Mouse (Mus musculus) kidney, adult 2 months (tissue): ENCODE measurements around the gene Fcgbp. TPM values are rescaled to one million over a fixed set of nuclear protein-coding genes. Genes with fewer than 3 reads are reported as not detected.

ENCODE experiments used
- DNase-seq: peaks from one replicate; pipeline ENCODE4 v3.0.0; 2021
- H3K27ac ChIP-seq: fragments of 200-500 bp; 2 replicates; pipeline ENCODE4 v1.5.1; 2012; ENCODE audit warnings: low read depth, low read length, control low read depth, inconsistent platforms; ENCODE audit not compliant: insufficient read depth
- H3K27me3 ChIP-seq: fragments of 200-500 bp; replicated peaks from 2 replicates; pipeline ENCODE4 v1.6.1; 2012; ENCODE audit warnings: mild to moderate bottlenecking, moderate library complexity, low read length, inconsistent platforms; ENCODE audit not compliant: control insufficient read depth, insufficient read depth
- H3K36me3 ChIP-seq: fragments of 200-500 bp; 2 replicates; pipeline ENCODE4 v1.6.1; 2012; ENCODE audit warnings: mild to moderate bottlenecking, moderate library complexity, low read length, inconsistent platforms; ENCODE audit not compliant: control insufficient read depth, insufficient read depth
- H3K4me1 ChIP-seq: fragments of 200-500 bp; 2 replicates; pipeline ENCODE4 v1.6.1; 2011; ENCODE audit warnings: low read length; ENCODE audit not compliant: control insufficient read depth, insufficient read depth
- H3K4me3 ChIP-seq: fragments of 200-500 bp; 2 replicates; pipeline ENCODE4 v1.5.1; 2011; ENCODE audit warnings: mild to moderate bottlenecking, low read depth, low read length, control low read depth; ENCODE audit not compliant: insufficient read depth
- CTCF ChIP-seq: fragments of 200-500 bp; conservative IDR thresholded peaks from 2 replicates; pipeline ENCODE4 v1.5.1; 2011; ENCODE audit warnings: low read depth, mild to moderate bottlenecking, control low read depth, low read length, moderate library complexity, mixed read lengths; ENCODE audit not compliant: insufficient read depth, insufficient read length
- POLR2A ChIP-seq: fragments of 200-500 bp; IDR thresholded peaks from one replicate; pipeline ENCODE4 v1.6.1; 2011; ENCODE audit warnings: low read depth, low read length, control low read depth
- WGBS: fragments of 180-500 bp; shearing (Covaris S2); methylation state at CpG from one replicate; pipeline ENCODE4 v1.1.7; 2018; 5-methylcytosine and 5-hydroxymethylcytosine counted together
- polyA plus RNA-seq: library from polyadenylated mRNA; depleted of rRNA; stranded (reverse); fragments of >200 nt; gene quantifications from 2 replicates; pipeline ENCODE4 v1.2.3, GENCODE M21; 2012; rRNA removed

Gene Fcgbp
- polyA plus RNA-seq, 1 experiment = 7.7 TPM

DNA sequence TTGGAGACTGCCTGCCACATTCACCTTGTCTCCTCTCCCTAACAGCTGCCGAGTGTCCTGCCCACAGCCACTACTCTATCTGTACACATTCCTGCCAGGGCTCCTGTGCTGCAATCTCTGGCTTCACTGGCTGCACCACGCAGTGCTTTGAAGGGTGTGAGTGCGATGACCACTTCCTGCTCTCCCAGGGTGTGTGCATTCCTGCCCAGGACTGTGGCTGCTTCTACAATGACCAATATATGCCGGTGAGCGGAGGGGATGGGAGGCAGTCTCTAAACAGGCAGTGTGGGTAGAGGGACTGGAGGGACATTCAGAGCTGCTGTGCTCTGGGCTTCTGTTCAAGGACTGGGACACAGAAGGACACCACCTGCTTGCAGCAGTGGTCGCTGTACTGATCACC is 88.3 kb downstream of the Fcgbp start:
- no peaks in the 10 kb centered on the region for H3K36me3 ChIP-seq
- H3K27me3 ChIP-seq = no peaks in the 10 kb centered on the region
- no peak overlapping the region for H3K4me3 ChIP-seq
- H3K4me1 ChIP-seq = no peaks in the 10 kb centered on the region
- WGBS = 40% methylated on average over 6 of the region's 6 CpGs
- TF ChIP-seq CTCF (no peak), POLR2A (no peak)
- H3K27ac ChIP-seq = no peak overlapping the region
- DNase-seq = no peak

DNA sequence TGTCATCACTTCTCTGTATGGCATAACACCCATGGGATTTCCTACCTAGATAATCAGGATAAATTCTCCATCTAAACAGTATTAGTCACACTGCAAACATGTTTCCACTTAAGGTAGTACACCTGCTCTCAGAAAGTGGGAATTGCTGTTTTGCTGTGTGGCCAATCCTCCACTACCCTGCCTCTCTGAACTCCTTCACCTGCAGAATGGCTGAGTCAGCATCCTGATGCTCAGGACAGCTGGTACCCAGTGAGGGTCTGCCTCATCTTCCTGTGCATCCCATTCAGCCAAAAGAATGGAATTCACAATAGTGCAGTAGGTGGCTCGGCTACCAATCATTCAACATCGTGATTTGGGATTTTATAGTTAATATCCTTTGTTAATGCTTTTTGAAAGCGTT is 88.9 kb downstream of the Fcgbp start:
- Histone ChIP-seq H3K4me3 (no peak overlapping the region), H3K4me1 (no peaks in the 10 kb centered on the region), H3K36me3 (no peaks in the 10 kb centered on the region), H3K27me3 (no peaks in the 10 kb centered on the region), H3K27ac (no peak overlapping the region)
- TF ChIP-seq CTCF (no peak), POLR2A (no peak)
- no peak for DNase-seq
- 79% methylated on average over 3 of the region's 3 CpGs for WGBS

DNA sequence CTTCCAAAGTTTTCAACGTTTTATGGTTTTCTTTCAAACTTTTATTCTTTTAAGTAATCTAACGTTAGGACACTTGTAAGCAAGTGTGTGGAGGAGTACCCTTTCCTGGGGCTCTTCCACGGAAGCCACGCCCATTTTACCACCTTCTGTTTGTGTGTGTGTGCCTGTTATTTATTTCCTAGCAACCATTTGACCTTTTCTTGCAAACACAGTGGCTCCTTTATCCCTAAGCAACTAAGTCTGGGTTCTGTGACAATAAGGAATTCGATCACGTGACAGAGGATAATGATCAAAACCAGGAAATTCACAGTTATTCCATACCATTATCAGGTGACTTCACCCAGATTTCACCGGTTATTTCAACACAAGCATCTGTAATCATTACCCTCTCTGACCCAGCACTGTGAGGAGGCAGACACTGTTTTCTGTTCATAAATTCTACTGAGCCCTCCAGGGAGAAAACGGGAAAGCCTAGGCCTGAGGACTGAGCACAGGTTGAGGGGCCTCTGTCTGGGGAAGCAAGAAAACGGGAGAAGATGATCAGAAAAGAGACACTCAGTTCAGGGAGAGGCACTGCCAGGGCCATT is 90.2 kb downstream of the Fcgbp start:
- DNase-seq = no peak
- Histone ChIP-seq H3K27ac (no peak overlapping the region), H3K4me1 (no peaks in the 10 kb centered on the region), H3K27me3 (no peaks in the 10 kb centered on the region), H3K36me3 (no peaks in the 10 kb centered on the region), H3K4me3 (no peak overlapping the region)
- WGBS = 35% methylated on average over 9 of the region's 9 CpGs
- TF ChIP-seq CTCF (no peak), POLR2A (no peak)

DNA sequence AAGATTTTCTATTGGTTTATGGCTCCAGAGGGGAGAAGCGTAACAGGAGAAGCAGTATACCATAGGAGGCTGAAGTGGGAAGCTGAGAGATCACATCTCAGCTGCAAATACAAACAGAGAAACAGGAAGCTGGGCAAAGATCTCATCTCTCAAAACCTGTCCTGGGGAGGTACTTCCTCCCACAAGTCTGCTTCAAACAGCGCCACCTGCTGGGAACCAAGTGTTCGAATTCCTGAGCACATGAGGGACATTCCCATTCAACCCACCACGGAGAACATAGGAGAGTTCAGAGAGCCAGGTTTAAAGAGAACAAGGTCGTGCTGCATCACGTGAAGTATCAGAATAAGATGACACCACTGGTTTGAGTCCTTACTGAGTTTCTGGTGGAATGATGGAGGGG is 94.4 kb downstream of the Fcgbp start:
- Histone ChIP-seq H3K27ac (no peak overlapping the region), H3K36me3 (no peaks in the 10 kb centered on the region), H3K27me3 (no peaks in the 10 kb centered on the region), H3K4me1 (no peaks in the 10 kb centered on the region; the same call in 1 of the 2 replicates), H3K4me3 (no peak overlapping the region)
- 0 out of 2 replicates have a peak, but pooled peaks have one; percentile 9 for TF ChIP-seq CTCF
- no peak for TF ChIP-seq POLR2A
- WGBS = 82% methylated on average over 6 of the region's 6 CpGs
- no peak for DNase-seq

DNA sequence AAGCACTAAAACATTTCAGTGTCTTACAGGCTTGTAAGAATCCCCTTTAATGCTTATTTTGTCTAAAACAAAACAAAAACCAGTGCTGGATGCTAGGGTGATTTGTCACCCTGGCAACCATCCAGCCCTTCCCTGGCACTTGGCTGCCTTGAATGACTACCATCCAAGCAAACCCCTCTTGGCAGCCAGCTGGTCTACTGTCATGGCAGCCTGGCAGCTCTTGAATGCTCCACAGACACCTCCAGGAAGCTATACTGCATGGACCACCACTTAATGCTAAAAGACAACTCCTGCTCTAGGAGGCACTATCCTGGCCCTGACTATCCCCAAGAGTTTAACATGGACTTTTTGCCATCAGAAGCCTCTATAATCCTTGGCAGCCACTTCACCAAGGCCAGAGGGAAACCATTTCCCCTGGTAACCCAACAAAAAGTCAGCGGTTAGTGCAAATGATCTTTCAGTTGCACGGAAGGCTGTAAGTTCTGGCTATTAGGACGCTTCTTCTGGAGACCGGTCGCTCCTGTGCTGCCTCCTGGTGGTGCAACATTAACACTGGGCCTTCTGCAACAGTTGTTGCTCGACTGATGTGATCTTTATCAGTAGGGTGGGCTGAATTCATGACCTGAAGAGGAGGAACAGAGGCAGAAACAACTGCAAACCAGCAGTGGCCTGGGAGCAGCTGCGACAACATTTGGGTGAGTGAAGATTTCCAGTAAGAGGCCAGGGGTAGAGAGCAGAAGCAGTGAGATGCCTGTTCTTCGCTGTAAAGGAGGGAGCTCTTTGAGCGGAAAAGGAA is 97.5 kb downstream of the Fcgbp start:
- 4% methylated on average over 9 of the region's 9 CpGs for WGBS
- peak; percentile 79 for DNase-seq
- peaks cover 4% of the 10 kb centered on the region; the same call in 1 of the 2 replicates for H3K4me1 ChIP-seq
- TF ChIP-seq CTCF (peak; percentile 84), POLR2A (no peak)
- no peaks in the 10 kb centered on the region for H3K36me3 ChIP-seq
- H3K27me3 ChIP-seq = no peaks in the 10 kb centered on the region
- peak overlapping the region; percentile 64; the same call in 1 of the 2 replicates for H3K27ac ChIP-seq
- peak overlapping the region; percentile 72 for H3K4me3 ChIP-seq

DNA sequence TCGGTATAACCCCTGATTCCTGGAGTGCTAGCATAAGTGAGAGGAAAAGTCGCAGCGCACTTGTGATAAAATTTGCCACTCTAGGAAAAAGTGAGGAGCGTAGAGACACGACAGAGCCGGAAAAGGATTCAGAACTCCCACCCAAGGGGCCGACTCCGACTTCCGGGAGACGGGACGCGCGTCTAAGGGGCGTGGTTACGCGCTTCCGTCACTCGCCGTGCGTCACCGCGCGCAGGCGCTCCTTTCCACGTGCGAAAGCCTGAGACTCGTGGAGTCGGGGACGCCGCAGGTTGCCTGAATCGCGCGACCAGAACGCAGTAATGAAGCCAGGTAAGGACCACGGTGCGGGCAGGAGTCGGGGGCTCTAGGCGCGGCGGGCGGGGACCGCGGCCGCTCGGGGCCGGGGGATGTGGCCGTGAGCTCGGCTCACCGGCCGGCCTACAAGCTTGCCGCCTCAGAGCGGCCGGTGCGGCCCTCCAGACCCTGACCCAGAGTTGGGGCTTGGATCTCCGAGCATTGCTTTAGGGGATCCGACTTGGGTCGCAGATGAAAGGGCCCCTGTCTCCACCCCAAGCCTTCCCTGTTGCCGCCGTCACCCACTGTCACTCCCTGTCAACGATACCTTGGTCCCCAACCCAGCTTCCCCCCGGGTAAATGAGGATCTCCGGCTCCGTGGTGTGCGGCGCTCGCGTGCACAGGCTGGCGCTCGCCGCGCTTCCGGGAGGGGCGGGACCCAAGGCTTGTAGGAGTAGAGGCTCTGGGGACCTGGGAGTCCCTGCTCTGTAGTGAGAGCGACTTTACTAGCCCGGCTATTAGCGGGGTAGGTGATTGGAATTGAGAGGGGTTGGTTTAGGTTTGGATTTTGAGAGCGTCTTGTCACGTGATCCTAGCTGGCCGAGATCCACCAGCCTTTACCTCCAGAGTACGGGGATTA is 98.7 kb downstream of the Fcgbp start, which contains the start of gene Fbl:
TSS of gene Fbl (plus strand) at position 222 of the 934 bp plus-strand sequence.
- under 1% methylated on average over 80 of the region's 80 CpGs for WGBS
- no peaks in the 10 kb centered on the region for H3K36me3 ChIP-seq
- TF ChIP-seq CTCF (no peak), POLR2A (peak; percentile 31)
- H3K27ac ChIP-seq = peak within 1 kb of the TSS; percentile 64; the same call in 1 of the 2 replicates
- H3K27me3 ChIP-seq = no peaks in the 10 kb centered on the region
- H3K4me1 ChIP-seq = peaks cover 4% of the 10 kb centered on the region; the same call in 1 of the 2 replicates
- H3K4me3 ChIP-seq = peak within 1 kb of the TSS; percentile 72
- peak; percentile 94 for DNase-seq

Other genes with a start within 250 kb of the Fcgbp start
- 0.67 and 0.86 TPM in 2 replicates for gene Zfp59, start 232.6 kb upstream of the Fcgbp start, polyA plus RNA-seq
- 0.45 and 0.81 TPM in 2 replicates for gene Zfp607a, start 213.7 kb upstream of the Fcgbp start, polyA plus RNA-seq
- 2.1 and 2.5 TPM in 2 replicates for gene Zfp974, start 141.8 kb upstream of the Fcgbp start, polyA plus RNA-seq
- gene Zfp780b, start 92.1 kb upstream of the Fcgbp start, polyA plus RNA-seq = 1.6 and 2.2 TPM in 2 replicates
- 0.11 and 0.29 TPM in 2 replicates for gene Zfp850, start 57.1 kb upstream of the Fcgbp start, polyA plus RNA-seq
- 107 and 115 TPM in 2 replicates for gene Psmc4, start 21.1 kb upstream of the Fcgbp start, polyA plus RNA-seq
- gene 9530053A07Rik, start 58.2 kb downstream of the Fcgbp start, polyA plus RNA-seq = not detected in 2 replicates
- 33.0 and 54.3 TPM in 2 replicates for gene Fbl, start 98.5 kb downstream of the Fcgbp start, polyA plus RNA-seq
- gene Dyrk1b, start 108.2 kb downstream of the Fcgbp start, polyA plus RNA-seq = 31.1 and 34.8 TPM in 2 replicates
- 5.2 and 5.7 TPM in 2 replicates for gene Eid2, start 196.6 kb downstream of the Fcgbp start, polyA plus RNA-seq
- 7.7 and 10.2 TPM in 2 replicates for gene Eid2b, start 206.5 kb downstream of the Fcgbp start, polyA plus RNA-seq
- gene Selenov, start 219.9 kb downstream of the Fcgbp start, polyA plus RNA-seq = 0.14 TPM in 1 of 2 replicates, not detected in the other
- not detected in 2 replicates for gene Dll3, start 231.0 kb downstream of the Fcgbp start, polyA plus RNA-seq
- 99.0 and 102 TPM in 2 replicates for gene Timm50, start 240.8 kb downstream of the Fcgbp start, polyA plus RNA-seq